Mouse (Mus musculus) monocyte, adult 59 days (primary cell): Measurements from ENCODE around the gene Cabp4. TPM values are rescaled to one million over a fixed set of nuclear protein-coding genes. Genes with fewer than 3 reads are reported as not detected.

Experiments used
- total RNA-seq, 2 experiments: library from RNA; stranded (reverse); gene quantifications; one replicate each; pipeline ENCODE4 v1.2.4; 2023

The Cabp4 gene
- 10 to 100 TPM in 1 of 2 experiments, 1 to 10 TPM in 1; 5.6 to 10.1 TPM for total RNA-seq

GRCm38 (mm10) chr19:4143759-4144268 lies at the start of gene Cabp4:
Cabp4 (minus strand) TSS chr19:4144033.

GRCm38 (mm10) chr19:4191528-4192250 lies 47.9 kb upstream of the Cabp4 start, which contains the start of gene Ppp1ca:
Ppp1ca (plus strand) TSS chr19:4192065.

GRCm38 (mm10) chr19:4190831-4191334 lies 47.0 kb upstream of the Cabp4 start, which contains the start of gene Tbc1d10c:
Tbc1d10c (minus strand) TSS chr19:4191284.

GRCm38 (mm10) chr19:4175368-4175947 lies 31.6 kb upstream of the Cabp4 start, which contains the start of gene Carns1:
Carns1 (minus strand) TSS chr19:4175479.

DNA sequence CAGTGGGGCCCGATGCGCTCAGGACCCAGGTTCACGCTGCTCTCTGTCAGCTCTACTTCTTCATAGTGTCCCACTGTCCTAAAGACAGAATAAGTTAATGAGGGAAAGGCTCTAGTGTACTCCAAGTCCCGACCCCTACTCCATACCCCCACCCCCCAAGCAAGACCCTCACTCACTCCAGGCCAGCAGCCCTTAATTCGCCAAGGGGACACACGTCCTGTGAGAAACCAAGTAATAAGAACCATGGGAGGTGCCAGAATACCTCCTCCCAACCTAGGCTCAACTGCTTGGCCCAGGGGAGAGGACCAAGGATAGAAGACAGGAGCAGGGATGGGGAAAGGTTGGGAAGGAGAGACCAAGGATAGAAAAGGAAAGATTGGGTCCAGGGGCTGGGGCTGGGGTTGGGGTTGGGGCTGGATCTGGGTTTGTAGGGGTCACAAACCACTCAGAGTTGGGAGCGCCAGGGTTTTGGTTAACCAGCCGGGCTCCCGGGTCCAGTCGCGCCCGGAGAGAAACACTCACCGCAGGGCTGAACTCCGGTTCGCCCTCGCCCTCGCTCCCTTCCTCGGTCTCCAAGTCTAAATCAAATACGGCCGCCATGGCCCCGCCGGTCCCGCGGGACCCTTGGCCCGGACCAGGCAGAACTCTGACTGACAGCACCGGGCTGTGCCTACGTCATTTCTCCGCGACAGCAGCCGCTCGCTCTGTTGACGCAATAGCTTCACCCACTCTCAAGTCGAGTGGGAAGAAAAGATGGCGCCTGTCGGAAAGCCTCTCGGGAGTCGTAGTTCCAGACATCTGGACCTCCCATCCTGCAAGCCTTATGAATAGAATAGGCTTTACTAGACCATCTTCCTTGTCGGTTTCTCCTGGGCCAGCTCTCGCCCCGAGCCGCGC lies 19.1 kb upstream of the Cabp4 start, which contains the start of gene Rps6kb2:
Gene Rps6kb2 (minus strand): TSS at position 709 of the 897 bp plus-strand sequence.

GRCm38 (mm10) chr19:4153232-4153654 lies 9.4 kb upstream of the Cabp4 start, which contains the start of gene Ptprcap:
Ptprcap (plus strand) TSS chr19:4153604.

GRCm38 (mm10) chr19:4148491-4148806 lies 4.6 kb upstream of the Cabp4 start, which contains the start of gene Coro1b:
Coro1b (plus strand) TSS chr19:4148619.

DNA sequence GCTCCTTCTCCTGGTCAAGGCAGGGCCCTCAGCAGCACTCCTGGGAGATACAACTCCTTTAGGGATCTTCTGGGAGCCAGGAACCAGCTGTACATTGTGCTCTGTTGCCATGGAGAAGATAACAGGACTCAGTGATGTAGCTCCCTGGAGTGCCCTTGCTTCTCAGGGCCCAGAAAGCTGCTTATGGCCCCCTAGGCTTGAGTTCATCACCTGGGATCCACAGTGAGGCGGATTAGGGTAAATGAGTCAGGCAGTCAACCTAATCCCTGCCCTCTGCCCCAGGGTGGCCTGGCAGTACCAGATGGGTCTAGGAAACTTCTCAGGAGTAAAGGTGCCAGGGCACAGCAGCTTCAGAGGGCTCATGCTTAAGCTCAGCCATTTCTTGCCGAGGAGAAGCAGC lies 4.4 kb downstream of the Cabp4 start, which contains the start of gene Gpr152:
Gene Gpr152 (plus strand): TSS at position 342 of the 400 bp plus-strand sequence.

GRCm38 (mm10) chr19:4125741-4126696 lies 17.8 kb downstream of the Cabp4 start, which contains the start of gene Aip:
Aip (minus strand) TSS chr19:4125858.

DNA sequence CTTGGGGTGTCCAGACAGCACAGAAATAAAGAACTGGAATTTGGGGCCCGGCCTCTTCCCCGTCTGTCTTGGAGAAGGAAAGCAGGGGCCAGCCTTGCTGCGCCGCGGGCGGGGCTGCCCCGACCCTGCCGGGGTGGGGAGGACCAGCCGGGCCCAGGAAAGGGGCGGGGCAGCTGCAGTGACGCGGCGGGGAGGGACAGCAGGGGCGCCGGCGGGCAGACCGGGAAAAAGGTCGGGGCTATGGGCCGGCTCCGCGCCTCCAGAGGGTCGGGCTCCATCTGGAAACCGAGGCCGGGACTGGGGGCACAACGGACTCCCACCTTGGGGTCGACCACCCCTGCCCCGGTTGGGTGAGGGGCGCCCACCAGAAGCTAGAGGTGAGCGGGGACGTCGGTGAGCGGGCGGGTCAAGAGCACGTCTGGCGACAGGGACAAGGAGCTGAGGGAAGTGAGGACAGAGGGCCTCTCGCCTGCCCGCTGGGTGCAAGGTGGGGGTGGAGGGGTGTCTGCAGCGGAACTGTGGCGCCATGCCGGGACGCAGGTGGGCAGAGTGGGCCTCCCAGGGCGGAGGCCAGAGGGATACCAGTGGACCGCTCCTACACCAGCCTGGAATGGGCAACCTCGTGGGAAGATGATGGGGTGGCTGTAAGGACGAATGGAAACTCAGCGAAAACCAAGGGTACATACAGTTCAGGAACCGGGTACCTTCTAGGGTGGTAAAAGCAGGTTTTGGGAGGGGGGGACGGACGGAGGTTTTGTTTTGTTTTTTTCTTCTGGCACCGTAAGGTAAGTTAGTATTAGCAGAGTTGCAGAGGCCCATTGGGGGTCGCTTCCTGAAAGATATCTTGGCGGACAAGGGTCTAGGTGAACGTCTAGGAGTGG lies 43.8 kb downstream of the Cabp4 start, which contains the start of gene Pitpnm1:
Gene Pitpnm1 (plus strand): TSS at position 162 of the 881 bp plus-strand sequence.

DNA sequence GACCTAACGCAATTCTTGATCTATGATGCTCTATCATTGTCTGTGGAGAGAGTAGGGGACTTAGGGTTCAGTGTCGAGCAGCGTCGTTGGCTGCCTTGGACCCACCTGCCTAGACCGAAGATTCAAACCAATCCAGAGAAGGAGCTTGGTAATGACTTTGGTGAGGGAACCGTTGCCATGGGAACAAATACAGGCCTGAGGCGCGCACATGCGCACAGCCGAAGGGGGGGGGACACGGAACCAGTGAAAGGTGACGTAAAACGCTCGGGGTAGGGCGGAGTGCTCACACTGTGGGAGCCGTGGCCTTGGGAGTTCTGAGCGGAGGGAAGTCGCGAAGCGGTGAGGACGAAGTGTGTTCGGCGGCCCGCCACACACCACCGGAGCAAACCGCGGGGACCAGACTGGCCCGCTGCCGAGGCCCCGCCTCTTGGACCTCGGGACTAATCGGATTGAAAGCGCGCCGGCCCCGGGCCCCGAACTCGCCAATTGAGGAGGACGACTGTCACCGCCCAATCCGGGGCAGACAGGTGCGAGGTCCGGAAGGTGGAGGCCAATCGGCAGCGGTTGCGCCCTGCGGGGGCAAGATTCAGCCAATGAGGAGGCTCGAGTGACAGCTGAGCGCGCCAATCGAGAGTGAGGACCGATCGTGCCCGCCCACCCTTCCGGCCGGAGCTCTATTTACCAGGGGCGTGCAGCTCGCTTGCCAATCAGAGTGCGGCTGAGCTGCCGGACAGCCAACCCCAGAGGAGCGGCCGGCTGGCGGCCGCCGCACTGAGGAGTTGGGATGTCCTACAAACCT lies 47.0 kb downstream of the Cabp4 start, which contains the start of gene Cdk2ap2:
Gene Cdk2ap2 (plus strand): TSS at position 541 of the 799 bp plus-strand sequence.

Other genes with a start within 250 kb of the Cabp4 start
- 100 to 1,000 TPM; 482 to 489 TPM for gene Tcirg1, start 236.9 kb downstream of the Cabp4 start, total RNA-seq
- 10 to 100 TPM; 86.9 to 96.9 TPM for gene Ndufs8, start 231.3 kb downstream of the Cabp4 start, total RNA-seq
- gene Aldh3b1, start 214.2 kb downstream of the Cabp4 start, total RNA-seq = 10 to 100 TPM; 87.1 to 88.5 TPM
- 100 to 1,000 TPM; 733 to 761 TPM for gene Unc93b1, start 208.8 kb downstream of the Cabp4 start, total RNA-seq
- under 1 TPM; 0.33 to 0.52 TPM for gene Aldh3b3, start 185.4 kb downstream of the Cabp4 start, total RNA-seq
- gene Aldh3b2, start 171.7 kb downstream of the Cabp4 start, total RNA-seq = 1 to 10 TPM; 4.2 to 6.3 TPM
- not detected for gene Acy3, start 157.5 kb downstream of the Cabp4 start, total RNA-seq
- gene Tbx10, start 151.3 kb downstream of the Cabp4 start, total RNA-seq = not detected
- 10 to 100 TPM in 1 of 2 experiments, 1 to 10 TPM in 1; 8.0 to 14.1 TPM for gene Nudt8, start 143.5 kb downstream of the Cabp4 start, total RNA-seq
- 1 to 10 TPM; 1.5 to 1.6 TPM for gene Gm49405, start 143.4 kb downstream of the Cabp4 start, total RNA-seq
- 1 to 10 TPM; 2.5 to 4.8 TPM for gene Doc2g, start 140.7 kb downstream of the Cabp4 start, total RNA-seq
- gene Ndufv1, start 131.2 kb downstream of the Cabp4 start, total RNA-seq = 10 to 100 TPM; 58.0 to 65.5 TPM
- gene Gstp1, start 106.0 kb downstream of the Cabp4 start, total RNA-seq = 100 to 1,000 TPM; 150 to 173 TPM
- gene Gstp2, start 98.0 kb downstream of the Cabp4 start, total RNA-seq = 10 to 100 TPM; 15.3 to 58.8 TPM
- gene Gstp3, start 84.5 kb downstream of the Cabp4 start, total RNA-seq = 1 to 10 TPM; 6.8 to 7.6 TPM
- gene Cabp2, start 62.5 kb downstream of the Cabp4 start, total RNA-seq = not detected
- gene Cdk2ap2, start 46.9 kb downstream of the Cabp4 start, total RNA-seq = 100 to 1,000 TPM; 250 to 306 TPM
- gene Pitpnm1, start 44.0 kb downstream of the Cabp4 start, total RNA-seq = 100 to 1,000 TPM; 399 to 422 TPM
- gene Aip, start 18.2 kb downstream of the Cabp4 start, total RNA-seq = 100 to 1,000 TPM; 105 to 131 TPM
- under 1 TPM; 0.31 to 0.43 TPM for gene Gpr152, start 4.2 kb downstream of the Cabp4 start, total RNA-seq
- gene Coro1b, start 4.6 kb upstream of the Cabp4 start, total RNA-seq = 100 to 1,000 TPM; 435 to 477 TPM
- gene Ptprcap, start 9.6 kb upstream of the Cabp4 start, total RNA-seq = 10 to 100 TPM; 13.1 to 17.2 TPM
- 10 to 100 TPM; 41.7 to 47.8 TPM for gene Rps6kb2, start 19.3 kb upstream of the Cabp4 start, total RNA-seq
- 1 to 10 TPM; 5.7 to 6.3 TPM for gene Carns1, start 31.4 kb upstream of the Cabp4 start, total RNA-seq
- gene Tbc1d10c, start 47.3 kb upstream of the Cabp4 start, total RNA-seq = 10 to 100 TPM; 29.8 to 31.7 TPM
- 100 to 1,000 TPM; 360 to 389 TPM for gene Ppp1ca, start 48.0 kb upstream of the Cabp4 start, total RNA-seq
- gene Rad9a, start 57.6 kb upstream of the Cabp4 start, total RNA-seq = 10 to 100 TPM; 32.7 to 35.4 TPM
- gene Clcf1, start 70.2 kb upstream of the Cabp4 start, total RNA-seq = 10 to 100 TPM; 29.0 to 34.8 TPM
- gene AC109138.7, start 70.3 kb upstream of the Cabp4 start, total RNA-seq = not detected
- gene Pold4, start 87.9 kb upstream of the Cabp4 start, total RNA-seq = 100 to 1,000 TPM; 108 to 115 TPM
- gene Ssh3, start 125.1 kb upstream of the Cabp4 start, total RNA-seq = 10 to 100 TPM; 50.8 to 51.4 TPM
- 10 to 100 TPM; 18.4 to 19.2 TPM for gene Ankrd13d, start 139.1 kb upstream of the Cabp4 start, total RNA-seq
- gene Grk2, start 162.2 kb upstream of the Cabp4 start, total RNA-seq = 100 to 1,000 TPM; 425 to 438 TPM